Mouse (Mus musculus) gastrocnemius, postnatal 25 days (tissue): ENCODE data around the gene Epb41. TPM values are rescaled to one million over a fixed set of nuclear protein-coding genes. Genes with fewer than 3 reads are reported as not detected.
A peak's percentile ranks its signal among the peaks of the same experiment; 100 is the strongest.

Experiments
- DNase-seq: peaks from one replicate; pipeline ENCODE4 v3.0.0; 2022
- total RNA-seq, 2 experiments: library from RNA; stranded (reverse); gene quantifications; 1 replicate in 1 of 2; 2 replicates in 1 of 2; pipeline ENCODE4 v1.2.3; 2021

Gene Epb41
- total RNA-seq, 2 experiments from 2014 or later: 80.4 to 86.0 TPM

DNA sequence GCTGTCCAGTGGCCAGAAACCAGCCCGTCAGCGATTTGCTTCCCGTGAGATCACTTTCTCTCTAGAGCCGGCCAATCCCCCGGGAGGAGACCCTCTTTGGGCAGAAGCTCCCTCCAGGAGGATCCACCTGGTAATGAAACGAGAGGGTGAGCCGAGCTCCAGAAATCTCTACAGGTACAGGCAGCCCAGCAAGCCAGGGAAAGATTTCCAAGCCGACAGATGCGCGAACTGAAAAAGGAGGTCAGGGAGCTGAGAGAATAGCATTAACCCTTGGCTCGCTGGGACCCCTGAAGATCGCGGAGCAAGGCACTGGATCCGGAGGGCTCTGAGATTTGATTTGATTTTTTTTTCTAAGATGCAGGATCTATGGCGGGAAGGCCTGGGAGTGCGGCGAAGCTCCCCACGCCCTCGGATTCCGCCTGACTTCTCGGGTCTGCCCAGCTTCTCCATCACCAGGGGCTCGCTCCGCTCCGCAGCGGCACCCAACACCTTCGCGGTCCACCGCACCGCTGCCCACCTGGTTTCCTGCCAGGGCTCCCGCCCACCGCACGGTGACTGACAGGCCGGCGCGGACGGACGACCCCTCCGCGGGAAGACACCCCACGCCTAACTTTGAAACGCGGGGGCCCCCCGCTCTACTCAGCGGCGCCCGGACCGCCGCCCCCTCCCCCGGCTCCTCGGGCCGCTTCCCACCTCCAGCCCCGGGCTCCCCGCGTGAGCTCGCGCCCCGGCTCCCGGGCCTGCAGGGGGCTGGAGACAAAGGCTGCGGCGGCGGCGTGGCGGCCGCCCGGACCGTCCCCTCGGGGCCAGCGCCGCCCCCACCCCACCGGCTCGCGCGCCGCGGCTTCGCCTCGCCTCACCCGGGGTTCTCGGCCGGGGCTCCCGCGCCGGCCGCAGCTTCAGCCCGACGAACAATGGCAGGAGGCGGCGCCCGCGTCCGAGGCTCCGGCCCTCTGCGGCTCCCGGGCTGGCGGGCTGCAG lies 26.8 kb downstream of the Epb41 start:
- DNase-seq: peak; percentile 24

- DNase-seq: no peak
Measured at GRCm38 (mm10) chr4:132043726-132044125, 31.4 kb downstream of the Epb41 start.

DNA sequence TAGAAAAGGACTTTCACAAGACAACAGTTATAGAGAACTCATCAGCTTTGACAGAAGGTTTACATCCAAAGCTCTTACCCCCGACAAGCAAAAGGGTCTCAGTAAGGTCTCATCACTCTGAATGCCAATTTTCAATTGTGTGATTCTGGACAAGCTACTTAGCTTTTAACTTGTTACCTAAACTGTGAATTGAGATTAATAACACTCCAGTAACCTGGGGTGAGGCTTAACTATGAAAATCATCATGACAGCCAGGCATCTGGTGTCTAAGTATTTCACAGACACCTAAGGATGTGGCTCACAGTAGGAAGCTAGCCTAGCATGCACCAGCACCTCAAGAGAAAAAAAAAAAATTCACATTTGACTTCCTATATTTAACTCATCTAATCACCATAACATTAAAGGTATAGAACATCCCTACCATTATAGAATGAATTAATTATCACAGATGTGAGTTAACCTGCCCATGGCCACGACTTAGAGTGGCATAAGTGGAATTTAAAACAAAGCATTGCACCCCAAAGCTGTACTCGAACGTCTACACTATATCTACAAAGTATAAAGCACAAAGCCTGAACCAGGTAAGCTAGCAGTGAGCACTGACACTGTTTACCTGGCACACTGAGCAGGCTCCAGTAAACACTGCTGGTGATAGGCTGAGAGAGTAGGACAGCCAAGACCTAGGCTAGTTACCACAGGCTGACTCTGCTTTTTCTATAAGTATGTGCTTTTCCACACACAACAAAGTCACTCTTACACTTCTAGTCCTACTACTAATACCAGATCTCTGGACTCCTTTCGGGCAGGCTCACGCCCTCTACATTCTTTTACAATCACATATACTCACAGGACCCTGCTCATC lies 33.4 kb downstream of the Epb41 start:
- no peak for DNase-seq

GRCm38 (mm10) chr4:132039975-132040645 lies 35.0 kb downstream of the Epb41 start:
- DNase-seq: no peak

GRCm38 (mm10) chr4:132039521-132039920 lies 35.6 kb downstream of the Epb41 start:
- no peak for DNase-seq

GRCm38 (mm10) chr4:132038809-132039208 lies 36.3 kb downstream of the Epb41 start:
- DNase-seq: peak; percentile 35

DNA sequence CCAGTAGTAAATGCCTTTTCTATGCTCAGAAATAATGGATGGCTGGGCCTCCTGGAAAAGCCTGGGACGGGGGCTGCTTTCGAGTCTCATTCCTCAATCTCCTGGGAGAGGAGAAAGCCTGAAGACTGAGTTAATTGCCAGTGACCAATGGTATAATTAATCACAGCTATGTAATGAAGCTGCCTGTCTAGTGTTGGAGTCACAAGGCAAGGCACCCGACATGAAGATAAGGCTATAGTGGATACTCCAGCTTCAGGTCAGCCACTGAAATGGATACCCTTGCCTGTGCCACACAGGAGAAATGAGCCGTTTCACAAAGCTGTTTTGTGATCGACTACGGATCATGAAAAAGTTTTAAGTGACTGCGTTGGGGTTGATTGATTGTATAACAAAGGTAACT lies 37.1 kb downstream of the Epb41 start:
- DNase-seq: no peak

DNA sequence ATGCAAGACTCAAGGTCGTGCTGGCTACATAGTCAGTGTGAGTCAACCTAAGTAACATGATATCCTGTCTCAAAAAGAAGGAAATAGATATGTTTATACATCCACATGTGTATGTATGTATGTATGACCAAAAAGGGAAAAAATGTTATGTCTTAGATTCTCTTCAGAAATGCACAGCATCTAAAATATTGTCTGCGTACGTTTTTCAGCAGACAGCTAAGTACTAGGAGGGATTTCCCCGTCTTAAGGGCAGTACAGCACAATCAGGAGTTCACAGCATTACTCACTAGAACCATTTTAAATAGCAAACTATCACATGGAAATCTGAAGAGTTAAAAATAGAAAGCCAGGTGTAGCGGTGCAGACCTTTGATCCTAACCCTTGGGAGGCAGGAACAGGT lies 38.0 kb downstream of the Epb41 start:
- no peak for DNase-seq

GRCm38 (mm10) chr4:132034242-132034641 lies 40.9 kb downstream of the Epb41 start:
- DNase-seq: no peak

- DNase-seq: no peak
Measured at GRCm38 (mm10) chr4:132033183-132033582, 41.9 kb downstream of the Epb41 start.

- no peak for DNase-seq
Measured at GRCm38 (mm10) chr4:132029851-132030741, 45.0 kb downstream of the Epb41 start.

DNA sequence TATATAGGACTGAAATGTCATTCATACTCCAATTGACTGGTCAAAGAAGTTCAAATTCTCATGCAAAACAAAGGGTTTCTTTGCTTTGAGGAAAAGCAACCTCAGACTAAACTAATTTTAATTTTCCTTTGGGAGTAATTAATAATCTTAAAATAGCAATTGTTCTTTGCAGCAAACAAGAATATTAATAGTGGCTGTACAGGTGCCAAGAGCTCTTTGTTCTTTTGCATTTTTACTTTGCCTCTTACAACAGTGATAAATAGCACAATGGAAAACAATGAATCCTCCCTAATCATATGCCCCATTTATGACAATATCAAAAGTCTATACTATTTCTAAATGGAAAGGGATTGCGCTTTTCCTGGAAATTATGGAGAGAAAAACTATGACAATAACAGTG lies 47.3 kb downstream of the Epb41 start:
- no peak for DNase-seq

DNA sequence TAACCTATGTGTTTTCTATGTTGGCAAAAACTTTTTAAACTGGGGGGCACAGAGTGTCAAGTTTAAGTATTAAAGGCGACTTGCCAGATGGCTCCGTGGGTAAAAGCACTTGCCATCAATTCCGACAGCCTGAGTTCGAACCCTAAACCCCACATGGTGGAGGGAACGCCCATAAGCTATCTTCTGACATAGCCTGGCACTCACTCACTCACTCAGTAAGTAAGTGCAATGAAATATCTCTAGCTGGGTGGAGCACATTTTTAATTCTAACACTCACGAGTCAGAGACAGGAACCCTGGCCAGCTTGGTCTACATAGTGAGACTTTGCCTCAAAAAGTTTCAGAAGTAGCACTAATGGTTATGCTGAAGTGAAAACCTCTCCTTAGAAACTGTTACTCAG lies 48.0 kb downstream of the Epb41 start:
- no peak for DNase-seq

GRCm38 (mm10) chr4:132025738-132026527 lies 49.2 kb downstream of the Epb41 start:
- no peak for DNase-seq

DNA sequence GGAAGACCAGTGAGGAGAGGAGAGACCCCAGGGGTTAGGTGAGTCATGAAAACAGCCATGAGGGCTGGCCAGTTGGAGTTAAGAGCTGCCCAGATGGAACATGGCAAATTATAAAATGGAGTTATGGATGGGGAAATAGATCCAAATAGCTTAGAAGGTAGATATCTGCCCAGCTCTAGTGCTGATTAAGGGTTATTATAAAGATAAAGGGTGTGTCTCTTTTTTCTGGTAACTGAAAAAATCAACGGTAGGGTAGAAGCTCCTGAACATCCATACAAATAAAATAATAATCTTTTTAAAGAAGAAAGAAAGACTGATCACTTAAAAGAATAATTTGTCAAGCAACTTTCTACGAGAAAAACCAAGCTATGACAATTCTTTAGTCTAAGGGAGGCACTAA lies 49.9 kb downstream of the Epb41 start:
- DNase-seq: no peak

- no peak for DNase-seq
Measured at GRCm38 (mm10) chr4:132023816-132024215, 51.3 kb downstream of the Epb41 start.

- no peak for DNase-seq
Measured at GRCm38 (mm10) chr4:132022639-132023038, 52.5 kb downstream of the Epb41 start.

DNA sequence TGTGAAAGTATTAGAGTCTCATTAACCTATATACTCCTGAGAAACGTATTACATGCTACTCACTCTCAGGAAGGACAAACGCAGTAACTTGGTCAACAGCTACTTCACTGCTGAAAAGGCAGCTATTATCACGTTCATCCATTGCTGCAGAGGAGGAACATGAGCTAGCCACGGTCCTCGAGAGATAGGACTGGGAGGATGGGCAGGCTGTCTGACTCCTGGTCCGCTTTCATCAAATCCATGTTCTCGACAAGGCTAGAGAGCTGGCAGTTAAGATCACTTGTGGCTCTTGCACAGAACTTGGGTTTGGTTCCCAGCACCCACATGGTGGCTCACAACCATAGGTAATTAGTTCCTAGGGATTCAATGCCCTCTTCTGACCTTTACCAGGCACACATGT lies 53.2 kb downstream of the Epb41 start:
- DNase-seq: no peak

GRCm38 (mm10) chr4:132018547-132018946 lies 56.6 kb downstream of the Epb41 start:
- DNase-seq: no peak

GRCm38 (mm10) chr4:132015374-132015773 lies 59.7 kb downstream of the Epb41 start:
- no peak for DNase-seq

DNA sequence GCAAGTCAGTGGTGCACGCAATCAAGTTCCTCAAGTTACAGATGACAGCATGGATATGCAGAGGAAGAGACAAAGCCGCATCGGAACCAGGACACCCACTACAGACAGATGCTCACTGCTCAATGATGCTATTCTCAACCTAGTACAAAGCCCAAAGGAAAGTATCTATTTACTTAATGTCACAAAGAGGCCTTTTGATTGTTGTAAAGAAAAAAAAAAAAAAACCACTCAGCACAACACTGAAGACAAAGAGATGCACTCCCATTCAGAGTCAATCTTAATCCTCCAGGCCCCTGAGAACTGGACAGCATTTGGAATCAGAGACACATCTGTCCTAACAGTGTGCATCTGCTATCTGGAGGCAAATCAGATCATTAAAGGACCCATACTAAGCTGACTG lies 63.5 kb downstream of the Epb41 start:
- no peak for DNase-seq
